Mouse (Mus musculus) monocyte, adult 5-6 weeks (primary cell): ENCODE data around the gene Cflar. TPM values are rescaled to one million over a fixed set of nuclear protein-coding genes. Genes with fewer than 3 reads are reported as not detected.

Experiments used
- ATAC-seq: fragments of 153-309, 156-312 bp; replicated peaks from 2 replicates; pipeline ENCODE4 v1.8.0; 2017; ENCODE audit warnings: mild to moderate bottlenecking; ENCODE audit not compliant: low TSS enrichment, insufficient number of reproducible peaks, severe bottlenecking, poor library complexity, low FRiP score
- total RNA-seq: library from RNA; stranded (forward); fragments of 200-1000, 200-491, 200-594 nt; gene quantifications from 3 replicates; pipeline ENCODE4 v1.2.3, GENCODE M21; 2017

Gene Cflar
- total RNA-seq, 1 experiment from 2014 or later: 128 TPM

DNA sequence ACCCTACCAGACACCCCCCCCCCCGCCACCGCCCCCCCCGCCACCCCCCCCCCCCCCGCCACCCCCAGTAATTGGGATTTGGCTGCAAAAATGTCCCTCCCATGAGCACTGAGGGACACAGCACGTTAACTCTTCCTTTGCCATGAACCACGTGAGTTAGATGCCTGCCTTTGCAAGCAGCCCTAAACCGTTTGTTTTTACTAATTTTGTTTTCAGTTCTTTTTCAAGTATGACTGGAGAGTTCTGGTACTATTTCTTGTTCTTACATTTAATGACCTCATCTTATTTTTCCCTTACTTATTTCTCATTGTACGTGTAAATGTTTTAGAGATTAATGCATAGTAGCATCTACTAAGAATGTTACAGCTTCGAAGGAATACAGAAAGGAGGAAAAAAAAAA lies 13.2 kb downstream of the Cflar start:
- ATAC-seq: no peak

DNA sequence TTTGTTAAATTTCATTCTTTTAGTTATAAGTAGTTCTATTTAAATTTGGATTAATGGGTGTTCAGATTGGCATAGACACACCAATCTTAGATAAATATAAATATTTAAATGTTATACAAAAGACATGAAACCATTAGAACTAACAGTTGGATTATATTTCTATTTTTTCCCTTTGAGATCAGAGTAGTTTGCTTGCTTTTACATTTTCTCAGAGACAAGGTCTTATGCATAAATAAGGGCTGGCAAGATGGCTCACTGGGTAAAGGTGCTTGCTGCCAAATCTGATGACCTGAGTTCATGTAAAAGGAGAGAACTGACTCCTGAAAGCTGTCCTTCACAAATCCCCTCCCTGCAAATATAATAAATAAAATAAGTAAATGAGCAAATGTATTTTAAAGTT lies 13.8 kb downstream of the Cflar start:
- ATAC-seq: no peak

- no peak for ATAC-seq
These were observed 14.5 kb downstream of the Cflar start for GRCm38 (mm10) chr1:58725767-58726166.

DNA sequence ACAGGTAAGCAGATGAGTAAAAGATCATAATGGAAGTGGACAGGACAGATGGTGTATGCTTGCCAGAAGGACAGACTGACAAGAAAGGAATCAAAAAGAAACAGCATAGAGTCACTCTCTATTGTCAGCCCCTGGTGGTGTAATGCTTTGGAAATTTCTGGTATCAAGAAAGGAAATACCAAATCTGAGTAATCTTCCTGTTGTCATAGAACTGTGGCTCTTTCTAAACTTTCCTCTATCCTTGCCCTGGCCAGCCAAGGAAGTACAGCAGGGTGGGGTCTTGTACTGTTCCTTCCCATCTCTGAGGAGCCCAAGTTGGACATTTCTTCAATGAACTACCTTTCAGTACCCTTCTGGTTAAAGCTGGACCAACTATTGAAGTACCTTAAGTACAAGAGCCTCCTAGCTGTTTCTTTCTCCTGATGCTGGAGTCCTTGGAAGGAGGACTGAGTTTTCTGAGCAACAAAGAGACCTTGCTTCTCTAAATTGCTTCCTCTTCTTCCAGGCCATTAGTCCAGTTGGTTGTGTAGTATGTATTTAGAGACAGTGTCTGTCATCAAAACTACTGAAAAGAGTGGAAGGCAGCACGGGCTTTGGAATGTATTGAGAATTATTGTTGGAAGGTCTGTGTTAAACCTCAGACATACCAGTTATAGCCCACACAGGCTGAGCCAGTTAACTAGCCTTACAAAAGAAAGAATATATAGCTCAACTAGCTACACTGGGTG lies 15.9 kb downstream of the Cflar start:
- ATAC-seq: no peak; the same call in 1 of the 2 replicates

DNA sequence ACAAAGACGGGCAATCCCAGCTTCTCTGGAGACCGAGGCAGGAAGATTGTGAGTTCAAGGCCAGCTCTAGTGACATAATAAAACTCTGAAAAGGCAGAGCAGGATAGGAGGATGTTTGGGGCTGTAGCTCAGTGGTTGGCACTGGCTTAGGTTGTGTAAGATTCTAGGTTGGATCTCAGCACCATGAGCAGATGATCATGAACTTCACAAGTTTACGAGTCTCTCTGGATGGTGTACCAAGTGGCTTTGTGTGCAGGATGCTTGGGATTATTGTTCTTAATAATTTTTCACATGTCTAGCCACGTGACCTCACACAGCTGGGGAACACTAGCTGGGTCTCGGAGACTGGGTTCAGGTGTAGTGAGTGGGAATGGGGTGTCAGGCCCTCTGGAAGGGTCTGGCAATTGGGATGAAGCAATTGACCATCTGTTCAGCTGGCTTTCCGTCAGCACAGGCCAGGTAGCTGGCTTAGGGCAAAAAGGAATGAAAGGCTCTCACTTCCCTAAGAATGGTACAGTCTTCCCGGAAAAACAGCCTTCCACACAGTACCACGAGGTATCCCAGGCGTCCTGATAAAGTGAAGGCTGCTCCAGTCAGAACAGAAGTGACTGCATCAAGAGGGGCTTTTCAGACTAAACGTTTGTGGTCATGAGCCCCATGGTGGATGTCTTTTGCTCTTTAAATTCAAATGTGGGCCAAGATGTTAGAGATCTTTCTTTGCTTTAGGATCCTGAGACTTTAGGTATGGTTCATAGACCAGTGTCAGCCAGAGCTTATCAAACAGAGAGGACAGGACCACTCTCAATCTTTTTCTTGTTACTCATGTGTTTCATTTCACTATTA lies 16.7 kb downstream of the Cflar start:
- no peak for ATAC-seq

- no peak for ATAC-seq
These were observed 17.2 kb downstream of the Cflar start for GRCm38 (mm10) chr1:58728590-58728868.

DNA sequence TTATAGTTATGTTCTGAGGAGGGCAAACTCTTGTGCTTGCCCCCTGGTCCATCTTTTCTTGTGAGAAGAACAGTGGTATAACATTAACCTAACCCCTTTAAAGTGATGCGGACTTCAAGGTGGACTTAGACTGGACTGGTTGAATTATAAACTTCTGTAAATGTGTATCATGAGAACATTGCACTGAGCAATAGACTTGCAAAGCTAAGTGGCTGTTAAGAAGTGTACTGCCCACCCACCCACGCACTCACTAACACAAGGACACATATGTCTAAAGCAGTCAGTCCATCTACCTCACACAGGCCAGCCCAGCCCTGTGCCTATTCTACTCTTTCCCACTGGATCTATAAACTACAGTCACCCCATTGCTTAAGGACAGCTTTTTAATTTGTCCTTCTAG lies 22.3 kb downstream of the Cflar start:
- ATAC-seq: no peak

DNA sequence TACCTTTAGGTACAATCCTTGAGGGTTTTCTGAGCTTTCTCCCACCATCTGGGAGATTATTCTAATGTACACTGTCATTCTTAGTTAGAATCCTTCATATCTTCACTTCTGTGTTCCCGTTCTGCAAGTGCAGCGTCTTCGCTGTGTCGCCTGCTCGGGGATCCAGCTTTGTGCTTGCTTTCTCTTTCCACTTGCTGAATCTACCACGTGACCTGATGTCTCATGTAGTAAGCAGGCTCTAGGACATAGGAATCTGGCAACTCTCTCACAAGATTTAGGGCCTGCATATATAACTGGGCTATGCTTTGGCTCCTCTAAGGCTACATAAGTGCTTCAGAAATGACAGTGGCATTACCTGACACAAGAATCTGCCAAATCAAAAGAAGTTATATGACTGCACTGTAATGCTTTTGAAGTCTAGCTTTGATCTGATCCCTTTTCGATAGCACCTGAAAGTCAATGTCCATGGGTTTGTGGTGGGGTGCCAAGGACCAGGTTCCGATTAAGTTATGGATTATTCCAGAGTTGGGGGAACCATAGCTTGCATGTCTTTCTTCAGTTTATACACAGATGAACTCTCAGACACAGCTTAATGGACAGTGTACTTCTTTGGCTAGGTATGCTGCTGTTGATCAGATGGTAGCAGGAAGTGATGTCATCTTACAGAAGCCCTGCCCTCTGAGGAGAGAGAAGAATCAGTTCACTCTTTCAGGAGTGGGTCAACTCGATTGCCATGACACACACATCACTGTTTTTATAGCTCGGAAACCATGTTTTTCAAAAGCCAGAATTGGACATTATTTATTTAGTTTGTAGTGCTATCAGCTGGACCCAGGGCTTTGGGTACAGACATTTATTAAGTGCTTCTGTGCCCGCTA lies 23.0 kb downstream of the Cflar start:
- no peak for ATAC-seq

- no peak for ATAC-seq
These were observed 24.7 kb downstream of the Cflar start for GRCm38 (mm10) chr1:58735962-58736361.

GRCm38 (mm10) chr1:58736968-58737367 lies 25.7 kb downstream of the Cflar start:
- ATAC-seq: no peak

GRCm38 (mm10) chr1:58739529-58739928 lies 28.2 kb downstream of the Cflar start:
- ATAC-seq: no peak

GRCm38 (mm10) chr1:58742571-58743021 lies 31.3 kb downstream of the Cflar start:
- ATAC-seq: no peak

DNA sequence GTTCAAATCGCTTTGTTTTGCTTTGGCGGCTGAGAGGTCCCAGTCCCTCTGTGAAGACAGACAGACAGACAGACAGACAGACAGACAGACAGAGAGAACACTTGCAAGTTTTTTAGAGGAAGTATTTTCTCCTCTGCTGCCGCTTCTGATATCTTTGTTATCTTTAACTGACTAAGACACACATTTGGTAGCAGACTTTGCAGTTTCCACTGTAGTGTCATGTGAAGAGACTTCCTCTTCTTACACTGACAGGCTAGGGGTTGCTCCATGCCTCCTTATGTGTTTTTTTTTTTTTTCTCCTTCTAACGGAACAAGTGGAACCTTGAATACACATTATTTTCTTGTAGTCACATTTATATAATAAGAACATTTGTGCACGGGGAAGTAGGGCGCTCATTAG lies 31.9 kb downstream of the Cflar start:
- peak; percentile 63 for ATAC-seq

DNA sequence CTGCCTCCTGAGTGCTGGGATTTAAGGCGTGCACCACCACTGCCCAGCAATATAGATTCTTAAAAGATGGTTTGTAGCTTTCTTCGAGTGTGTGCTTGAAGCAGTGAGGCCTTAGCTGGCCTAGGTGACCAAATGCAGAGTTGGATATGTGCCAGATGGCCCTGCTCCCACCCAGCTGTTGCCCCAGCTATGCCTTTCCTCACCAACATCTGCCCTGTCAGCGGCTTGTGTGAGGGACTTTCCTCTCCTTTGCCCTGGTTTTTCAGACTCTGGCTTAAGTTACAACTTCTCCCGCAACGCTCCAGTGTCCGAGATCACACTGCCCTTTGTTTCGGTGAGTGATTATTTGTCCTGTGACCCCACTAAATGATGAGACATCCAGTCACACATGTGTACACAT lies 33.3 kb downstream of the Cflar start:
- no peak for ATAC-seq

GRCm38 (mm10) chr1:58746880-58747279 lies 35.6 kb downstream of the Cflar start:
- no peak for ATAC-seq

DNA sequence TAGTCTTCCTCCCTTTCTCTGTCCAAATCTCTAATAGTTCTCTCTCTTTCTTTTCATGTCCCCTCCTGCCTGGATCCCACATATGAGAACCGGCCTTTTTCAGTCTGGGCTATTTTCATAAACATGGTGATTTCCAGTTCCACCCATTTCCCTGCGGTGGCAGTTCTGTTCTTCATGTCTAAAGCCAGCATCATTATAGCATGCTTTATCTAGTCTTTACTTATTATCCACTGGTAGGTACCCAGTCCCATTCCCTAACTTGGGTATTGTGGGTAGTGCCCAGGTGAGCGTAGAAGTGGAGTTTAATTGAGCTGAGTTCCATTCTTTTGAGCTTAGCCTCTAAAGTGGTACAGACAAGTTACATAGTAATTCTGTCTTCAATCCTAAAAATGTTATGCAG lies 48.1 kb downstream of the Cflar start:
- no peak for ATAC-seq

DNA sequence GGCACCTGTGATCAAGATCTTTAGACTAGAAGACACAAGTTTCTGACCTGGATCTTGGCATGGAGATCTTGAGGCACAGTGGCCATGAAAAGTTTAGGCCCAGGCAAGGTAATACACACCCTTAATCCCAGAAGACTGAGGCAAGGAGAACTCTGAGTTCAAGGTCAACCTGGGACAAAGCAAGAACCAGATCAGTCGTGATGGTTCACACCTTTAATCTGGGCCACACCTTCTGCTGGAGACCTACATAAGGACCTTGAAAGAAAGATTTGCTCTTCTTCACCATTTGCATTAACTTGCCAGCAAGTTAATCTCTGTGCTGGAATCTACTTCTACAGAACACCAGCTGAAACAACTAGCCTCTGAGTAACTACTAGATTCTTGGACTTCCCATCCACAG lies 49.3 kb downstream of the Cflar start:
- no peak for ATAC-seq

DNA sequence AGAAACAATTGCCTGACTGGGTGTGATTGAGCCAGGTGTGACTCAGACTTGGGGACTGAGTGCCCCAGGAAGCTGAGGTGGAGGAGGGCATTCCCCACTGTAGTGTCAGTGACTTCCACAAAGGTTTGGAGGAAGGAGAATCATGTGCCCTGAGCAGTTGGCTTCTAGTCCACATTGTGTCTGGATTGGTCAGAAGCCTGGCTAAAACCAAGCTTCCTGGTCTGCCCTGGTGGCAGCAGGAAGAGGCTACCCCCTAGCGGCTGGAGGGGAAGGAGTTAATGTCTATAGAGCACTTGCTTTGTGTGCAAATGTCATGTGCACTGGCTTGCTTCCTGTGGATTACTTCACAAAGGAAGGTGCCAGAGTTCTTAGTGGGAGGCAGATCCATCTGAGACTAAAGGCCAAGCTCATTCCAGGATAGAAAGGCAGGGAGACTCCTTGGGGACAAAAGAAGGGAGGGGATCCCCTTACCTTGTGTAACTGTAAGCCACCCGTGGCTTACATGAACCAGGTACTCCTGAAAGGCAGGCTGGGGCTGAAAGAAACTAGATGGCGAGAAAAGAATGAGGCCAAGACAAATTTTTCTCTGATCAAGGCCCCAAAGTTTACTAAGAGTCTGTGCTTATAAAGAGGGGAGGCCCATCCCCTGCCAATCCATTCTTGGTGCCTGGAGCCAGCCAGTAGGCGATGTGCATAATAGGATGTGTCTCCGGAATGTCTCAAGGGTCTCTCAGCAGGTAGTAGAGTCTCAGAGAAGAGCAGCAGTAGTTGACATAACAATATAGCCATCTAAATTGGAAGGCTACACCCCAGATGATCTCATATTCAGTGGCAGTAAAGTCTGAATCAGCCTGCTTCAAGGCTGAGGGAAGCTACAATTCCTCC lies 50.3 kb downstream of the Cflar start:
- ATAC-seq: 0 out of 2 replicates have a peak, but pooled peaks have one; percentile 35
